Mouse (Mus musculus) v-Abl transformed pro-B cells (cell line): ENCODE data around the gene Slc29a1.
"Not testable (repeated sequence)": the region's sequence is repeated elsewhere in the genome, so short reads cannot be mapped to it uniquely, and the experiment has no call there.

Experiments used
- in situ Hi-C, 2 experiments: fragments of 400-800 bp; cut with MboI; formaldehyde crosslinking; loops; one replicate each; pipeline ENCODE4 v1.15.1; 2025; ENCODE audit not compliant: unreplicated experiment in 2 of 2

Gene Slc29a1

DNA sequence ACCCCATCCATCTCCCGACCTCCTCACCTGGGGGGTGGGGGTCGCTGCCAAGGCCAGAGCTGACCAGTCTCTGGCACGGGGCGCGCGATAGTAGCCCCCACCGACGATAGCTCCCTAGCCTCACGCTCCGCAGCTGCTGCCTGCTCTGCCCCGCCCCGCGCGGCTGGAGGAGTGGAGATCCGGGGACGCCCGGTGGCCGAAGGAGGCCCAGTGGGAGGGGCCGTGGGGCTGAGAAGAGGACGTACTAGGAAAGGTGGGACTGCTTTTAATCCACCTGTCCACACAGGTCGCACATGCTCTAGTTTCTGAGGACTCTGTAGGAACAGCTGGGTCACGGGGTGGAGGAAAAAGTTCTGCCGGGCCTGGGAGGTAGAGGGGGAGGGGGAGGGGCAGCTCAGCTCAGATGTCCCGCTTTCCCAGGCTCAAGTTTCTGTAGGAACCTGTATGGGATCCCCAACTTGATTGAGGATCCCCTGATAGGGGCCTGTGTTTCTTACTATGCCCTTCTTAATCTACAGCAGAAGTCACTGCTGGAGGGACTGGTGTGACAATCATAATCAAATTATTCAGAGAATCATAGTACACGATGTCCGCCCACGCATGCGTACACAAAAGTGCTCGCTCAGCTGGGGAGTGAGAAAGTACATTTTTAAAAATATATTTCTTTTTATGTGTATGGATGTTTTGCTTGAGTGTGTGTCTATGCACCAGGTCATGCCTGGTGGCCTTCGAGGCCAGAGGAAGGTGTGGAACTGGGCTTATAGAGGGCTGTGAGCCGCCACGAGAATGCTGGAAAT is at the start of gene Slc29a1:
Gene Slc29a1 (minus strand): TSS at position 161 of the 797 bp plus-strand sequence.
- in situ Hi-C loops, result no loop called here

DNA sequence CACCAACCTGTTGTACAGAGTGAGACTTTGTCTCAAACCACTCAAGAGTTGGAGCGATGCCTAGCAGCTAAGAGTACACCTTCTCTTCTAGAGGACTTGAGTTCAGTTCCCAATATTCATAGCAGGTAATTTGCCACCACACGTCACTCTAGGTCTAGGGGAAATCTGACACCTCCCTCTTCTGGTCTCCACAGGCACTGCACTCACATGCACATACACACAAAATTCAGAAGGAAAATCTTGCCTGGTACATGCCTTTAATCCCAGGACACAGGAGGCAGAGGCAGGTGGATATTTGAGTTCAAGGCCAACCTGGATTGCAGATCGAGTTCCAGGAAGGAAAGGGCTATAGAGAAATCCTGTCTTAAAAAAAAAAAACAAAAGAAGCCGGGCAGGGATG is 44.8 kb upstream of the Slc29a1 start:
- in situ Hi-C loops, result no loop called here

DNA sequence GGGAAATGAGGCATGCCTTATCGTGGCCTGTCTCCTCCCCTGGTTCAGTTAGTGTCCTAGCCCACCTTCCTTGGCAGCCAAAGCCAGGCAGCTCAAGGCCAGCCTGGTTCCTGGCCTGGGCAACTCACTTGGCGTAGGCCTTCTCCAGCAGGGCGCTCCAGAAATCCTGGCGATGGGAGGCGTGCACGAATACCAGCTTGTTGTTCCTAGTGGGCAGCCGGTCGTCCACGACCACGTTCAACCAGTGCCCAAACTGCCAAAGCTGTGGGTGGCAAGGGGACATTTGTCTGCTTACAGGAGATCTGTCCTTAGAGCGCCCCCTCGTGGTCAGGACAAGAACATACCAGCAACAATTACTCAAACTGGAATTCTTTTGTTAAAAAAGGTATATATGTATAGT is 43.3 kb upstream of the Slc29a1 start:
- in situ Hi-C loops, result no loop called here

DNA sequence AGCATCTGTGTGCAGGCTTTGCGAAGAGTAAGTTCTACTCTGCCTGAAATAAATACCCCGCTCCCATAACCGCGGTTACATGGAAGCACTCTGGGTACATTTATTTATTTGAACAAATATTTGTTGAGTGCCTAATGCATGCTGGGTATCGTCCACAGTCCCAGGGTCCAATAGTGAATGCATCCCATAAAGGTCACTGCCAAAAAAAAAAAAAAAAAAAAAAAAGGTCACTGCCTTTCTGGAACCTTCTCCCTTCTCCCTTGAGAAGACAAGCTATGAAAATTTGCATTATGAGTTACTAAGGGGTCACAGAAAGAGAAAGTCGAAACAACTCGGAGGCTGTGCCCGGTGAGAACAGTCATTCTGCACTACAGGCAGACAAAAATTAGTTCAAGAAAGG is 42.6 kb upstream of the Slc29a1 start:
- in situ Hi-C loops, result no loop called here

DNA sequence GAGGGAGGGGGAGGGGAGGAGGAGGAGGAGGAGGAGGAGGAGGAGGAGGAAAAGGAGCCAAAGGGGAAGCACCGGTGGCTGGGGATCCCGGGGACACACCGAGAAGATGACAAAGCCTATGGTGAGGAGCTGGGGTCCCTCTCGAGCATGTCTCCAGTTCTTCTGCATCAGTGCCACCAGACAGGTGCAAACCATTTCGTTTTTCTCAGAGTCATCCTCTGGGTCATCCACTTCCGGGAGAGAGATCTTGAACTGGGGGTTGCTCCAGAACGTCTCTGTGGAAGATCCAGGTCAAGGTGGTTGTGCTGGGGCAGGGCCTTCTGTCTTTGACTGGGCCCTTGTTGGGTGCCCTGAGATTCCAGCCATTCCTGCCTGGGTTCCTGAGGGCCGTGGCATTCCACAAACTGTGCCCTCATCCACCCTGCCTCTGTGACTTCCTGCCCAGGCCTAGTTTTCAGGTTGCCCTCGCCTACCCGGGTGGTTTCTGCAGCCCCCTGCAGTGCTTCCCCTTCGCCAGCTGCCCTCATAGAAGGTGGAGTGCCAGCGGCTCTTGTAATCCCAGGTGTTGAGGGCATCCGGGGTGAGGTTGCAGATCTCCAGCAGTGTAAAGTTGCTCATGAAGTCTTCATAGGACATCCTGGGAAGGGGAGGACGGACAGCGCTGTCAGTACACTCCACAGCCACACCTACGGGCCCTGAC is 39.3 kb upstream of the Slc29a1 start:
- in situ Hi-C loops, result no loop called here

DNA sequence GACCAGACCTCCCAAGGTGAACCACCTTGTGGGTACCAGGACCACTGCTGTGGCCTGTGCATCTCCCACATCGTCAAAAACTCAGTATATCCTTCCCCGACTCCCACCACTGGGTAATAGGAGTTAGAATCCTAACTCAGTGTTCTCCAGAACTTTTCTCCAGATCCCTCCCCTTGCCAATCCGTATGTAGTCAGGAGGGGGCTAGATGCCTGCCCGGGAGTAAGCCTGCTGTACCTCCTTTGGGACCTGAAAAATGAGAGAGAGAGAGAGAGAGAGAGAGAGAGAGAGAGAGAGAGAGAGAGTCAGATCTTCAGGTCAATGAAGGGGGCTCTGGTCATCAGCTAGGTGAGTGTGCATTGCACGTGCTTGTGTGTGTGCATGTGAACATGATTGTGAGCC is 34.6 kb upstream of the Slc29a1 start:
- in situ Hi-C loops, result no loop called here

DNA sequence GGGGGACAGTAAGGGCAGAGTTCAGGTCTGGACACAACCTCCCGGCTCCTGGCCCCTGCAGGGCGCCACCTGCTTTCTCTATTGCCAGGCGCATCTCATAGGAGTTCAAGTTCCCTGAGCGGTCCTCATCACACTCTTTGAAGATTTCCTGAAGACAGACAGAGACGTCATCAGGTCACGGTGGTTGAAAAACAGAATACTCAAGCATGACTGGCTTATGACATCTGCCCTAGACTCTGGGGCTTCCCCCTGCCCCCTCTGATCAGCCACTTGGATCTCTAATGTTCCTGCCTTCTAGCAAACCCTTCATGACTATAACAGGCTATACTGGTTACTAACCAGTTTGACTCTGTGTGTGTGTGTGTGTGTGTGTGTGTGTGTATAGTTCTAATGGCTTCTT is 32.5 kb upstream of the Slc29a1 start:
- in situ Hi-C loops, result no loop called here

DNA sequence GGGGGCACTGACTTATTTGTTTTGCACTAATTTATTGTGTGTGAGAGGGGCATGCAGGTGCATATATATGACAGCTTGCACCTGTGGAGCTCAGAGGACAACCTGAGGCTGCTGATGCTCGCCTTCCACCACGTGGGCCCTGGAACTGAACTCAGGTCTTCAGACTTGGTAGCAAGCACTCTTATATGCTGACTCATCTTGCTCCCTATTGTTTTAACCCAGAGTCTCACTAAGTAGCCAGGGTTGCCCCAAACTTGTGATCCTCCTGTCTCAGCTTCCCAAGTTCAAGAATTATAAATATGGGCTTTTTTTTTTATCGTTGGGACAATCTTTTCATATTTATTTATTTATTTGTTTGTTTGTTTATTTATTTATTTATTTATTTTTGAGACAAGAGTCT is 31.6 kb upstream of the Slc29a1 start:
- in situ Hi-C loops, result no loop called here

DNA sequence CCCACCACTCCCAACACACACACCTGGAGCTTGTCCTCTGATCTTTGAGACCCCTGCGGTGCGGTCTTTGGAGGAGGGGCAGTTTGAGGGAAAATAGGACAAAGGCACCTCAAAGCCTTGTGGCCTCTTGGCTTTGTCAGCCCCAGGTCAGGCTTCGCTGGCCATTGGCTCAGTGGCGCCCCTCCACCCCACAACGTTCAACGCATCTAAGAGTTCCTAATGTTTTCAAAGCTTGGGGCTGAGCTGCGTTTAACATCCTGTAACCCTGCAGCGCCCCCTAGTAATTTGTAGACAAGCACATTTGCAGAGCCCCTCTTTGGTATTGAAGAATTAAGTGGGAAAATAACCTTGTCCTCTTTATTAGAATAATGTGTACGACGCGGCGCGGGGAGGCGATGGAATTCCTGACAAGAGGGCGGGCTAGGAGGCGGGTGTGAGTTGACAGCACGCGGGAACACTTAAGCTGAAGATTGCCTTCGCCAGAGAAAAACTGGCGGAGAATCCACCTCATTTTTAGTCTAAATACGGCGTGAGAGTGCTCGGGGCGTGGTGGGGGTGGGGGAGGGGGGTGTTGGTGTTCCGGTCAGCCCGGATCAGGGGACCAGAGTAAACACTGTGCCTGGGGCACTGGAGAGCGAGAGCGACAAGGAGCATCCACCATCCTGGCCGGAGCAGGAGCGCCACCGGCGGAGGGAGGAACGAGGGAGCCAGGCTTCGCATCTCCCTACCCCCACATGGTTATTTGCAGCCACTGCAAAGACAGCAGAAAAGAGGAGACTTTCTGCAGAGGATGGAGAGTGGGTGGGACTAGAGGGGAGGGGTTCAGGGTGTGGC is 30.7 kb upstream of the Slc29a1 start:
- in situ Hi-C loops, result loop anchor here (5.0 kb wide), 2 partner anchors 38 to 43 kb away; no protein-coding TSS in a partner anchor

DNA sequence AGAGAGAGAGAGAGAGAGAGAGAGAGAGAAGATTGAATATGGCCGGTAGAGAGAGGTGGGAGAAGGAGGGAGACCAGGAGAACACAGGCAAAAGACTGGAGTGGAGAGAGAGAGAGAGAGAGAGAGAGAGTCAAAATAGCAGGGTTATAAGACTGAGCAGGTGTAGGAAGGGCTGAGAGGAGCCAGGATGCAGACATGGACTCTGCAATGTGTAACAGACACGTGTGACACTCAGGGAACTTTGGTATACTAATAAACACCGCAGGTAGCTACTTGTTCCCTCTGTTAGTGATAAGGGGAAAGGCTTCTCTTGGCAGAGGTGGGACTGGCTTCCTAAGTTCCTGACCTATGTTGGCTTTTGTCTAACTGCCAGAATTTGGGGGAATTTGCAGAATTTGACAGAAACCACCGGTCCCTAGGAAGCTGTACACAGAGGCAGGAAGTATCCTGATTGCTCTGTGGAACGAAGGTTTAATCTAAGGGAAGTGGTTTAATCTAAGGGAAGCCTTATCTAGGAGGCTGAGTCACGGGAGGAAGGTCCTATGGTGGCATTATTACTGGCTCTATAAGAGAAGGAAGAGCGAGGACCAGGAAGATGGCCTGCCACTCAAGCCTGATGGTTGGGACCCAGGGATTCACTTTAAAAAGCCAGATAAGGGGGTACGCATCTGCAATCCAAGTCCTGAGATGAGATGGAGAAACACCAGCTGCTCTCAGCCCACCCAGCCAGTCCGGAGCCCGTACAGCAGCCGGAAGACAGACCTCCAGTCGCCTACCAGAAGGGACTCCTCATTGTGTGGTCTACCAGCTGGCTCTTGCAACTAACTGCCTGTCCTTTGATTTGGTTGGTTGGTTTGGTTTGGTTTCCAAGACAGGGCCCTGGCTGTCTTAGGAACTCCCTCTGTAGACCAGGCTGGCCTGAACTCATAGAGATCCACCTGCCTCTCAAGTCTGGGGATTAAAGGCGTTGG is 29.8 kb upstream of the Slc29a1 start:
- in situ Hi-C loops, result loop anchor here (5.0 kb wide), 2 partner anchors 37 to 42 kb away; no protein-coding TSS in a partner anchor

DNA sequence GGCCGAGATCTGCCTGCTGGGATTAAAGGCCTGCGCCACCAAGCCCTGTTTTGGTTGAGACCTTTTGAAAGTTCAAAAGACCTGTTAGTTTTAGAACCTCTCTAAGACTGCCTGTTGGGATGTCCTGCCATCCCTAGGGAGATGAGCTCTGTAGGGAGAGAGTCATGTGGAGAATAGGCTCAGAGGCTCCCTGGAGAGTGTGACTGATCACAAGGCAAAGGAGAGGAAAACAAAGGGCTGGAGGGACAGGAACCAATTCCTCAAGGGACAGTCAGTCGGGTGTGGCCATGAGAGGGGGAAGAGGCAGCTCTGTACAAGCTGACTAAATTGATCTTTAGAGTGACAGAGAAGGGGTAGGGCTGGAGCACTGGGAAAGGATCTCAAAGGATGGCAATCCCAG is 28.8 kb upstream of the Slc29a1 start:
- in situ Hi-C loops, result loop anchor here (5.0 kb wide), 2 partner anchors 36 to 41 kb away; no protein-coding TSS in a partner anchor

DNA sequence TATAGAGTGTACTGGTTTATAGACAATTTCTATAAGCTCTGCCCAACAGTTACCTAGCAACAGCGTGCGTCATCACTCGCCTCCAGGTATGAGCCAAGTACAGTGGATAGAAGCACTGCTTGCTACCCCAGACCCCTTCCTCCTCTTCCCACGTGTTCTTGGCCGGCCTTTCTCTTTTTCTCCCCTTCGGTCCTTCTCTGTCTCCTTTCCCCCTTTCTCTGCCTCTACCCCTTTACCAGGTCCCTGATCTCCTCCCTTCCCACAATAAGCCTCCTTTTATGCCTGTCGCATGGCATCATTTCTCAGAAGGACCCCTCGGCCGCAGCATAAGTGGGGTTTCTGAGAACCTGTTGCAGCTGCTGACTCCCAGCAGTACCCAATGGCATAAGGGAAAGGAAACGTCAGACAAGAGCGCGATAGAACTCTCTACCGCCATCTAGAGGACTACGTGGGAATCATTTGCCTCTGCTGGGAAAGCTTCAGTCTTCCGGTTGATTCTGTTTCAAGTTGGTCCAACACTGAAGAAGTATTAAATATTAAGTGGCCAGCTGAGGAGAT is 27.2 kb upstream of the Slc29a1 start:
- in situ Hi-C loops, result loop anchor here (5.0 kb wide), 2 partner anchors 34 to 39 kb away; no protein-coding TSS in a partner anchor

DNA sequence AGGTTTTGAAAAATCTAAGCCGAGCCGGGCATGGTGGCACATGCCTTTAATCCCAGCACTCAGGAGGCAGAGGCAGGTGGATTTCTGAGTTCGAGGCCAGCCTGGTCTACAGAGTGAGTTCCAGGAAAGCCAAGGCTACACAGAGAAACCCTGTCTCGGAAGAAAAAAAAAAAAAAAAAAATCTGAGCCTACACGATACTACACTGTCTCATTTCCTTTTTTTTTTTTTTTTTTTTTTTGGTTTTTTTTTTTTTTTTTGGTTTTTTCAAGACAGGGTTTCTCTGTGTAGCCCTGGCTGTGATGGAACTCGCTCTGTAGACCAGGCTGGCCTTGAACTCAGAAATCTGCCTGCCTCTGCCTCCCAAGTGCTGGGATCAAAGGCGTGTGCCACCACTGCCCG is 24.0 kb upstream of the Slc29a1 start:
- in situ Hi-C loops, result not testable (repeated sequence)

DNA sequence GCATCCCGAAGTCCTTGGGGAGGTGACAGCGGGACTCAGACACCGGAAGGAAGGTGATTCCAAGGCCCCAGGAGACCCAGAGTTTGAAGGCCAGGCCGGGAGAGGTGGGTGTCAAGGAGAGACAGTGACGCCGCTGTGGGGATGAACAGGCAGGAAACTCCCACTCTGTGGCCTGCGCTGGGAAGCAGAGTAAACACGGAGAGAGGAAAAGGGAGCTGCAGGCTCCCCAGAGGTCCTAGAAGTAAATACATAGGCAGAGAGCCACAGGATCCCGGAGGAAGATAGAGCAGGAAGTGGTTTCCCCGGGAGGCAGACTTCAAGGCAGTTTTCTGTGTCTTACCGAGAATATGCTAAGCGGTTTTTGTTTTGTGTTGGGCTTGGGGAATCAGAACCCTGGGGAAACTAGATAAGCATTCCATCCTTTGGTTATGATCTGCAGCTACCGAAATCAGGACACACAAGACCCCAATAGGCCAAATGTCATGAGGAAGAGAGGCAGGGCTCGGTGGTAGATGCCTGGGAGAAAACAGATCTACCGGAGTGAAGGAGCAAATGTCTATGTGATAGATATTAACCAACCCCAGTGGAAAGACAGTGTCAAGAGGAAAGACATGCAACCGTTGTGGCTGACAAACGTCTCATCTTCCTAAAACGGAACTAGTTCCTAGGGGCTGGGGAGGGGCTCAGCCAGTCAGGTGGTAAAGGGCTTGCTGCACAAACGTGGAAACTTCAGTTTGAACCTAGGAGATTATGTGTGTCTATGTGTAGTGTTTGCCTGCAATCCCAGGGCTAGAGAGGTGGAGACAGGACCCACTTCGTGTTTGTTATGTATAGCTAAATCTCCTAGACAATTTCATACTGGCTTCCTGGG is 20.2 kb upstream of the Slc29a1 start:
- in situ Hi-C loops, result no loop called here

DNA sequence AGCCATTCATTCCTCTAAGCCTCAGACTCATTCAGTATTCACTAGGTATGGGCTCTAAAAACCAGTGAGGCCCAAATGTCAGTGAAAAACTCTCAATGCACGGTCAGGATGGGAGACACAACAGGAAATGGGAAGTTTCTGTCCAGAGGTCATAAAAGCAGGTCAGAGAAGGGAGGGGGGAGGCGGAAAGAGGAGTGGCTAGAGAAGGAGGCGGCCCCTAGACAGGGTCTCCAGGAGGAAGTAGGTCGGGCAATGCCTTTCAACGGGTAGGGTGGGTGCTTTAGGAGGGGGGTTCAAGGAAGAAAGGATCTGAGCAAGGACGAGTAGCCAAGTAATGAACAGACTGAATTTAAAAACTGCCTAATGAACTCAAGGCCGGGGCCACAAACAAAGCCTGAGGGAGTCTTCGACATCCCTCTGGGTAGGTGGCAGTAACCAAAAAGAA is 19.6 kb upstream of the Slc29a1 start:
- in situ Hi-C loops, result no loop called here

DNA sequence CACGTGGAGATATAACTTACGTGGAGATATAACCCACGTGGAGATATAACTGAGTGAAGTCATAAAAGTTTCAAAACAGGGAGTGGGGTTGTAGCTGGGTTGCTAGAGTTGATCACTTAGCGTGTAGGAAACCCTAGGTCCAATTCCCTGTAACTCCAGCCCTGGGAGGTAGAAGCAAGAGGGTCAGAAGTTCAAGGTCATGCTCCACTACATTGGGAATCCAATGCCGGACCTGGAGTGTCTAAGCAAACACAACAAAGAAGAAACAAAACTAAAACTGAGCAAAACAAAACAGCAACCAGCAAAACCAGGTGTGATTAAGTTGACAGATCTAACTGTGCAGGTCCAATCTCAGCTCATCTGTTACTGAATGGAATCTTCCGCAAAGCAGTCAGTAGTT is 18.2 kb upstream of the Slc29a1 start:
- in situ Hi-C loops, result no loop called here

DNA sequence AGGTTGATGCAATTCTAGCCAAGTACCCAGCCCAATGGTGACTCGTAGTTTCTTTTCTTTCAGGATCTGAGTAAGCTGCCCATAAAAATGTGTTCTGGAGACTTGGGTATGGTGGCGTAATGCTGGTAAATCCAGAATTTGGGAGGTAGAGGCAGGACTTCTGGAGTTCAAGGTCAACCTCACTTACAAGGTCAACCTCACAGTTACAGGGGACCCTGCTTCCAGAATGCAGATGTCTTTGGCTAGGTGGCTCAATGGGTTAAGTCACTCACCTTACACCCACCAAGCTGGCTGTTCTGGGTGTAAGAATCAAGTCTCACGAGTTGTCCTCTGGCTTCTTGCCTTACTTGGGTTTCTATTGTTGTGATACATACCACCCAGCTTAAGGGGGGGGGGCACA is 17.3 kb upstream of the Slc29a1 start:
- in situ Hi-C loops, result no loop called here

DNA sequence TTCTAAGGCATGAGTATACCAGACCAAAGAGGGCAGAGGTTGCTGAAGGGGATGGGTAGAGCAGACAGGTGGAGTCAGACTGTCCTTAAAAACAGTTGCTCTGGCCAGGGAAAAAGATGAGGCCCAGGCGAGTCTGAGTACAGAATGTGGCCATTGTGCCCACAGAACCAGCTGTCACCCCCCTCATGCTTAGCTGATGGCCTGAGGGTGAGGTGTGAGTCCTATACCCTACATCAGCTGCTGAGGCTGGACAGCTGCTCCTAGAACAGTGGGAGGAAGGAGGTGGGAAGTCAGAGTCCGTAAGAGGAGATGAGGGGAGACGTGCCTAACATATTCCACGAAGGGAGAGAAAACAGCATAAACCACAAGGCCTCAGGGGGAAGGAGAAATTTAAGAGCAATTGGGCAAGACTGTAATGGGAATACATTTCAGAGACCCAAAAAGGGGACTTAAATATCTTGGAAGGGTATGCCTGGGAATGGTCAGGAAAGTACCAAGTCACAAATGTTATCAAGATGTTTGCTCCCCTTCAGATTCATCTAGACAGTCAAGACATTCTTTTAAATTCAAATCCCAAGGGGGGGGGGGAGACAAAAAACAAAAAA is 16.7 kb upstream of the Slc29a1 start:
- in situ Hi-C loops, result no loop called here
